Mouse (Mus musculus) lung, adult 2 months (tissue): ENCODE data around the gene Mzf1. TPM values are rescaled to one million over a fixed set of nuclear protein-coding genes. Genes with fewer than 3 reads are reported as not detected.

Source experiments
- DNase-seq: peaks from one replicate; pipeline ENCODE4 v3.0.0; 2022
- H3K4me1 ChIP-seq: fragments of 200-500 bp; 2 replicates; pipeline ENCODE4 v1.6.1; 2011; ENCODE audit warnings: low read length; ENCODE audit not compliant: control insufficient read depth, insufficient read depth
- H3K4me3 ChIP-seq: fragments of 200-500 bp; replicated peaks from 2 replicates; pipeline ENCODE3; 2011; ENCODE audit warnings: low read depth, mild to moderate bottlenecking, control low read depth, low read length; ENCODE audit errors: extremely low read depth
- CTCF ChIP-seq: fragments of 200-500 bp; IDR thresholded peaks from 2 replicates; pipeline ENCODE4 v1.5.1; 2011; ENCODE audit warnings: mild to moderate bottlenecking, low read length, control low read depth; ENCODE audit not compliant: insufficient read depth
- POLR2A ChIP-seq: fragments of 200-500 bp; IDR thresholded peaks from 2 replicates; pipeline ENCODE4 v1.6.1; 2011; ENCODE audit warnings: low read depth, mild to moderate bottlenecking, control low read depth, low read length, borderline replicate concordance; ENCODE audit errors: extremely low read depth
- WGBS: fragments of 180-500 bp; shearing (Covaris S2); methylation state at CpG from one replicate; pipeline ENCODE4 v1.1.7; 2018; 5-methylcytosine and 5-hydroxymethylcytosine counted together
- polyA plus RNA-seq: library from polyadenylated mRNA; depleted of rRNA; stranded (reverse); fragments of >200 nt; gene quantifications from 2 replicates; pipeline ENCODE4 v1.2.3, GENCODE M21; 2012

The Mzf1 gene
- polyA plus RNA-seq, 1 experiment = 2.3 TPM

DNA sequence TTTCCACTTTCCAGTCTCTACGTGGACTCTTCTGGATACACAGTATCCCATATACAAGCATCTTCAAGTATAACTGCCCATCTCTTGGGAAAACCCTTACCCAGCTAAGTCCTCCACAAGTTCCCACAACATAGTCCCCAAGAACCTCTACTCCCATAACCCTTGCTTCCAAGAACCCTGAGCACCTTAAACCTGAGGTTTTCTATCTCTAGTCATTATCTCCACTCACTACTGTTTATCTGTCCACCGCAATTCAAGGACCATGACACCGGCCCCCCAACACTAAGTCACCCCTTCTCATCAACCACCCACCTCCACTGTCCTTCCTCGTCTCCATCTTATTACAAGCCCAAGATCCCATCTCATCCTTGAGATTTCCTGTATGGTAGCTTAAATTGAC lies 17.8 kb downstream of the Mzf1 start:
- Histone ChIP-seq H3K4me1 (peaks cover 10% of the 10 kb centered on the region), H3K4me3 (peak overlapping the region; percentile 86)
- no peak for DNase-seq
- no peak for TF ChIP-seq CTCF
- TF ChIP-seq POLR2A = no peak
- 26% methylated on average over 4 of the region's 4 CpGs for WGBS

DNA sequence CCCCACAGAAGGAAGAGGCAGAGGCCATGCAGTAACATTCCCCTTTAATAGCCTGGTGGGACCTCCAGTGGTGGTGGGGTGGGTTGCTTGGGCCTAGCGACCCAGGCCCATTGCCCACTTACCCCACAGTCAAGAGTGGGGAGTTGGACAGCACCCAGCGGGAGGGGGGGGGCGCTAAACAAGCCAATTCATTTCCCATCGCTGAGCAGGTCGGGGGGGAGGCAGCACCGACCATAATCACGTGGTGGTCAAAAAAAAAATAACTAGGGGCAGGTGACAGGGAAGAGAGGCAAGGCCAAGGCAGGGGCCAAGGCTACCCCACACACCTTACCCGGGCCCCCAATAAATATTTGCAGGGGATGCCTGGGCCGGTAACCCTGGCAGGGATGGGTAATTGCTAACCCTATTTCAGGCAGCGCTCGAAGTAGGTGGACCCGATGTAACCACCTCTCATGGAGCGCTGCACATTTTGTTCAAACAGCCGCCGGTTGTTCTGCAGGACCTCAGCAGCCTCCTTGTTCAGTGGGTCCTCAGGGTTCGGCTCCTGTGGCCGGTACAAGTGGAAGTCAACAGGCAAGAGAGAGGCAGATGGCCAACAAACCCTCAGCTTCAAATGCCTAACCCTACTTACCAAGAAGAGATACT lies 19.2 kb downstream of the Mzf1 start:
- no peak for DNase-seq
- peaks cover 10% of the 10 kb centered on the region for H3K4me1 ChIP-seq
- 74% methylated on average over 17 of the region's 17 CpGs for WGBS
- H3K4me3 ChIP-seq = no peak overlapping the region
- TF ChIP-seq POLR2A = no peak
- TF ChIP-seq CTCF = no peak

DNA sequence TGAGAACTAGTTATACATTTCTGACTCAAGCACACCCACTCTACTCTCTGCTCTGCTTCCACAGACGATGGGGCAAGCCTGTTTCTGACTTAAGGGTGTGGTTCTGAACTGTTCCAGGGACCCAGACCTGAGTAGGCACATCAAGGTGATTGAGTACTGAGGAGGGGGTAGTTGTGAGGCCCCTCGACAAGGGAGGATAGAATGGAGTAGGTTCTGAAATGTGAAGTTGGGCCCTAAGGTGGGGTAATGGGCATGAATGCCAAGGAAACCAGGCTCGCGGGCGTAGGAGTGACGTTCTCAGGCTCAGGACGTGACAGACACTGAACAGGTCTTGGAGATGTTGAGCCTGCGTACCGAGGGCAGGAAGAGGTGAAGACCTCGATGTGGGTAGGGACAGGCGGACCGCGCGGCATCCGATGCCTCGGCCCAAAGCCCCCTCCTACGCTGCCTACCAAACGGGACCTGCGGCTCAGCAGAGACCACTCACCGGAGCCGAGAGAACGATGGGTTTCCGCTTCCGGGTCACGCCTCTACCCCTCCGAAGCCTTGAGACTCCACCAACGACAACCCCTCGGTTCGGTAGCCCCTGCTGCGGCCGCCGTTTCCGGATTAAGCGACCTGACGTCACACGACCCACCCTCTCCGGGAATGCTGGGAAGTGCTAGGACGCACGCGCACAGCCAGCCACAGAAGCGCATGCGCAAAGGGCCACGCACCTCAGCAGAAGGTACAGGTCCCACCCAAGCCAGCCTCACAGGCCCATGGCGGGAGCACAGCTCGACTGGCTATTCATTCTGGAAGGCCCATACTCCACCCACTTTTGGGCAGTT lies 20.2 kb downstream of the Mzf1 start, which contains the start of gene Chmp2a:
TSS of gene Chmp2a (minus strand) at position 660 of the 830 bp plus-strand sequence.
- no peak for TF ChIP-seq CTCF
- peak; percentile 87 for TF ChIP-seq POLR2A
- under 1% methylated on average over 45 of the region's 45 CpGs for WGBS
- peak within 1 kb of the TSS; percentile 89 for H3K4me3 ChIP-seq
- peak; percentile 97 for DNase-seq
- H3K4me1 ChIP-seq = peaks cover 10% of the 10 kb centered on the region

DNA sequence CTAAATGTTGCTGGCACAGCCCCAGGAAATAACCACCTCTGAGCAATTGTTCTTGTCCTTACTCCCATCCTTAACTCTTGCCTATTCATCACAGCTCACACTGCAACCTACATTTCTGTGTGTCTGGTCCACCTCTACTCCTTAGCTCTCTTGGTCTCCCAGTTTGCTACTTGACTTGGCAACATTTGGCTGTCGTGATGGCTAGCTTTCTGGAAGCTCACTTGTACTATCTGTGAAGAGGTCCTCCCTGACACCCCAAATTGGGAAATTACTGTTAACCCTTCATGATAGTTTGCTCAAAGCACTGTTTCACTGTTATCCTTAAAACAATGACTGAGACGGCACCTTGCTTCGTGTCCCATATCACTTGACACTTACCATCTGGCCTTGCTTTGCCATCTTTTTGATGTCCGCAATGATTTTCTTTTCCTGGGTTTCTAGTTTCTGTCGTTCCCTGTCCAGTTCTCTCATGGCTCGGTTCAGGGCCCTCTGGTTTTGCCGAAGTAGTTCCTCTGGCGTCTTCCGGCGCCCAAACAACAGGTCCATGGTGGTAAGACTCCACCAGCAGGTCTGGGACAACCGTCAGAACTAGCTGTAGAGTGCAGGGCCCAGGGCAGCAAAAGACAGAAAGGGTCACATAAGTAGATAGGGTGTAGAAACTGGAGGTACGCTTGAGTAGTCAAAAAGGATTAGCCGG lies 21.0 kb downstream of the Mzf1 start:
- WGBS = 35% methylated on average over 13 of the region's 13 CpGs

DNA sequence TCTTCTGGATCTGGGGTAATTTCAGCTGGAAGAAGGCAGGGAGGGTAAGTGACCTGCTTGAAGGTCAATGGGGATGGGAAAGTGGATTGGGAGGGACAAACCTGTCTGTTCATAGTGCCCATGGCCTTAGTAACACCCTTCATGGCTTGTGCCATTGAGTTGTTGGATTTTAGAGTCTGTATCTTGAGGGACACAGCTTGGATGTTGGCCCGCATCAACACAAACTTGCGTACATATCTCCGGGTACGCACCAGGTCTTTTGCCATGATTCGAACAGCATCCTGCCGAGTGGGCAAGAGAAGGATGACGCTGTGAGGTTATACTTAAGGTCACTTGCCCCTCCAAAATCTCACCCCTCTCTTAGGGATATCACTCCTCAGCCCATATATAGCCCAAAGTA lies 22.0 kb downstream of the Mzf1 start:
- H3K4me3 ChIP-seq = no peak overlapping the region
- DNase-seq = no peak
- TF ChIP-seq CTCF = no peak
- no peak for TF ChIP-seq POLR2A
- peaks cover 7% of the 10 kb centered on the region; the same call in 1 of the 2 replicates for H3K4me1 ChIP-seq
- 89% methylated on average over 7 of the region's 7 CpGs for WGBS

More for the DNA sequence above, 21.0 kb downstream of the Mzf1 start:
- Histone ChIP-seq H3K4me1 (peaks cover 7% of the 10 kb centered on the region), H3K4me3 (peak overlapping the region; percentile 89)
- no peak for DNase-seq
- no peak for TF ChIP-seq CTCF
- no peak for TF ChIP-seq POLR2A

DNA sequence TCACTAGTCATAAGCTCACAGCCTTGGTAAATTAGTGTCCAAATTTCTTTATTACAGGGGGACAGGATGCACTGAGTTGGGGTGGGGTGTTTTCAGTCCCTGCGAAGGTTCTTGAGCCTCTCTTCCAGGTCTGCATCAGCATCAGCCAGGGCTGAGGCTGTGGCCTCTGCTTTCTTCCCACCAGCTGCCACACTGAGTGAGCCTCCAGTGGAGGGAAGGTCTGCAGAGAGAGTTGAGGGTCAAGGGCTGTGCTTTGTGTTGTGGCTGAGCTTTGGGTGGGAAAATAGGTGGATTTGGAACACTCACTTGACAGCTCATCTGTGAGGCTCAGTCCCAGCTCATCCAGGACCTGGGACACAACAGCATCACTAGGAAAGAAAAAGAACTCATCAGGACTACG lies 22.6 kb downstream of the Mzf1 start:
- TF ChIP-seq CTCF (no peak), POLR2A (no peak)
- DNase-seq = no peak

DNA sequence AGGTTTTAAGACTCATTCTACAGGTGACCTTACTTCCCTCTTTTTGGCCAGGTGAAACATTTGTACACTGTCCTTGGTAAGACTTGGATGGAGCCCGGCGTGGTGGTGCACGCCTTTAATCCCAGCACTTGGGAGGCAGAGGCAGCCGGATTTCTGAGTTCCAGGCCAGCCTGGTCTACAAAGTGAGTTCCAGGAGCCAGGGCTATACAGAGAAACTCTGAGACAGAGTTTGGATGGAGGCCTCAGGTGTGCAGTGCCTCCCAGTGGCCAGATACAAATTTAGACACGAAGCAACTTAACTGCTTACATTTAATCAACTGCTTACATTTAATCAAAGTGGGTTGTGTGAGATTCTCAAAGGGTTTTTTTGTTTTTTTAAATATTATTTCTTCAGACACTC lies 23.5 kb downstream of the Mzf1 start:
- Histone ChIP-seq H3K4me3 (no peak overlapping the region), H3K4me1 (peaks cover 7% of the 10 kb centered on the region; the same call in 1 of the 2 replicates)
- no peak for TF ChIP-seq POLR2A
- TF ChIP-seq CTCF = 0 out of 2 replicates have a peak, but pooled peaks have one; percentile 13
- WGBS = 61% methylated on average over 5 of the region's 5 CpGs
- no peak for DNase-seq

More for the DNA sequence above, 22.6 kb downstream of the Mzf1 start:
- 66% methylated on average over 2 of the region's 2 CpGs for WGBS
- peaks cover 7% of the 10 kb centered on the region; the same call in 1 of the 2 replicates for H3K4me1 ChIP-seq
- H3K4me3 ChIP-seq = no peak overlapping the region

DNA sequence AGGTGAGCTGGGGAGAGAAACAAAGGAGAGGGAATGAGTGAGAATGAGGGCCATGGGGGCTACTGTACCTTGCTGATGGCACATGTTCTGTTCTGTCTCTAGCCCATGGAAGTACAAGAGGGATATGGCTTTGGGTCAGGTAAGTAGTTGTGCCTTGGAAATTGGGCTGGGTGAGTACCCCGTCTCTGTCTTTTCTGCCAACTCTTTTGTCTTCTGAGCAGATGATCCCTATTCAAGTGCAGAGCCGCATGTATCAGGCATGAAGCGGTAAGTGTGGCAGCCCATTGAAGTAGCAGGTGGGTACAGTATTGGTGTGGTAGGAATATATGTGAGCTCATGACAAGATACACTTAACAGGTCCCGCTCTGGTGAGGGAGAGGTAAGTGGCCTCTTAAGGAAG lies 25.6 kb downstream of the Mzf1 start:
- DNase-seq = no peak
- TF ChIP-seq CTCF = no peak
- TF ChIP-seq POLR2A = no peak
- Histone ChIP-seq H3K4me3 (no peak overlapping the region), H3K4me1 (peaks cover 11% of the 10 kb centered on the region)
- WGBS = 94% methylated on average over 4 of the region's 4 CpGs

DNA sequence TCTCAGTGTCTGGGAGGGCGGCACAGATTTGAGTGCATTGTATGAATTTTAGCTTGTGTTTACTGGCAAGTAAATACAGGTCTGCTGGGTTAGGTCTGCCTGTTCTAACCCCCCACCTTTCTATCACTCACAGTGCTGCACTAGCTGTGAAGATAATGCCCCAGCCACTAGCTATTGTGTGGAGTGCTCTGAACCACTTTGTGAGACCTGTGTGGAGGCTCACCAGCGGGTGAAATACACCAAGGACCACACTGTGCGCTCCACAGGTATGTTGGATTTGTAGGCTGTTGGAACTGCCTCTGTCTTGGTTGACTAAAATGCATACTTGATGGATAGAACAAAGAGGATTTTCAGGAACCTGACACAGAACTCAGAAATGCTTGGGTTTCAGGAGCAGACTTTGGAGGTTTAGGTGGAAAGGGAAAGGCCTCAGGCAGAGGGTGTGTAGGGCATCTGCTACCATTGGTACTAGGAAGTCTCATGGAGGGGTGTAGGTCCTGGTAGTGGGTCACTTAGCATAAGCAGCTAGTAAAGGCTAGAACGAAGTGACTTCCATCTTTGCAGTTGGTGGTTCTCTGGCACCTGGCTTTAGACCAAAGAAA lies 29.0 kb downstream of the Mzf1 start:
- 33% methylated on average over 4 of the region's 4 CpGs for WGBS

More for the DNA sequence above, 29.0 kb downstream of the Mzf1 start:
- Histone ChIP-seq H3K4me1 (peaks cover 8% of the 10 kb centered on the region), H3K4me3 (no peak overlapping the region)
- TF ChIP-seq POLR2A (no peak), CTCF (no peak)
- no peak for DNase-seq
